Mouse (Mus musculus) lung, postnatal 14 days (tissue): ENCODE results near the gene Zfp646.
"Not testable (repeated sequence)": the region's sequence is repeated elsewhere in the genome, so short reads cannot be mapped to it uniquely, and the experiment has no call there.

Source experiments
- DNase-seq: peaks from one replicate; pipeline ENCODE4 v3.0.0; 2021

Zfp646 gene

DNA sequence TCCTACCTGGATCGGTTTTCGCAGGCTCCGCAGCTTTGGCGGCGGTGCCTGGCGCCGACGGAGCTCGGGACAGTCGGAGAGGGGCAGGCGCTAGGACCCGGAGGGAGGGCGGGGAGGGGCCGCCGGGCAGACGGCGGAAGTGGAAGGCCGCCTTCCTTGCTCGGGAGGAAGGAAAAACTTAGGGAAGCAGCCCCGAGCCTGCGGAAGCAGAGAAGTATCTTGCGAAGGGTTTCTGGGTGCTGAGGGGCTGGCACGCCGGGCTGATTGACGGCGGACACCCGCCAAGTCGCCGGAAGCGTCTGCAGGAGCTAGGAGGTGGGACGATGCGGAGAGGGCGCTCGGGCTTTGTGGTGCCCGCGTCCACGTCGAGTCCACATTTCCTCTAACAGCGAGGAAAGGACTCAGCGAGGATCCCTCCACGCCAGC, at the start of gene Zfp646:
Gene Zfp646 (plus strand): TSS at position 181 of the 426 bp plus-strand sequence.
- DNase-seq, result peak; percentile 75

- DNase-seq, result no peak
Observed at GRCm38 (mm10) chr7:127835550-127835949, 40.5 kb upstream of the Zfp646 start.

DNA sequence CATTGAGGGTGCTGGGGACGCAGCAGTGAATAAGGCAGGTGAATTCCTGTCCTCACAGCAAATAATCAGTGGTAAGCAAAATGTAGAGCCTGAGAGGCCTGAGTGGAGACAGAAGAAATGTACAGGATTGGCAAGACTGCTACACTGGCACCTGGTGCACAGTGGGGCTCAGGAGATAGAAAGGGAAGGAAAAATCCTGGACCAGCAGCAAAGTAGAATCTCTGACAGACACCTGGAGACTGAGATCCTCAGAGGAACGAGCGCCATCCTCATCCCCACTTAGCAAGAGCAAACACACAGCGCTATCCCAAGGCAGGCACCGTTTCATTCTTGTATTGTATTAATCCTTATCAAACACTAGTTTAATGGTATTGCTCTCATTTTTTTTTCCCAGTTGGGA, 38.5 kb upstream of the Zfp646 start:
- DNase-seq, result no peak

- DNase-seq, result not testable (repeated sequence)
Observed at GRCm38 (mm10) chr7:127837878-127838277, 38.1 kb upstream of the Zfp646 start.

DNA sequence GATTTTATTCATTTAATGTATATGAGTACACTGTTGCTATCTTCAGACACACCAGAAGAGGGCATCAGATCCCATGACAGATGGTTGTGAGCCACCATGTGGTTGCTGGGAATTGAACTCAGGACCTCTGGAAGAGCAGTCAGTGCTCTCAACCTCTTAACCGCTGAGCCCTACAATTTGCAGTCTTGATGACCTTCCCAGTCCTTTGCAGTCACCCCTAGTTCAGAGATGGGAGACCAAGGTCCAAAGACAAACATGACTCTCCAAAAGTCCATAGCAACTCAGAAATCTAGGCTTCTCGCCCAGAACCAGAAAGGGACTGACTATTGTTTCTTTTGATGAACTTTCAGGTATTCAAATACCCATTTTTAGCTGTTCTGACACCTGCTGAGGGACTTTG, 36.0 kb upstream of the Zfp646 start:
- not testable (repeated sequence) for DNase-seq

DNA sequence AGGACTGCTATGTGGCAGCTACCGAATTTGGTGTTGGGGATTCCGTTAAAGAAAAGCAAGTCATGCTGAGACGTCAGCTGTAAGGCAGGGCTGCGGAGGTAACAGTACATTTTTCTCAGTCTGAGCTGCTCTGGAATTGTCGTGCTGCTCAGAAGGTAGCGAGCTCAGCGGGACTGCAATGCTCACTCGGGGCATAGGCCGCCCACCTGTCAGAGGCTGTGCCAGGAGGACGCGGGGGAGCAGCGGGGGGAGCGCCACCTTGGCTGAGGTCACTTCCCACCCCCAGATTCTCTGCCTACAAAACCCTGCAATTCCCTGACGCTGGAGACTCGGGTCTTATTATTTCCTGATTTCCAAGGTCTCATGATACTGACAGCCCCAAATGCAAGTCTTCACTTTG, 35.1 kb upstream of the Zfp646 start:
- DNase-seq, result peak; percentile 33

GRCm38 (mm10) chr7:127841340-127842000, 34.6 kb upstream of the Zfp646 start:
- DNase-seq, result peak; percentile 93

DNA sequence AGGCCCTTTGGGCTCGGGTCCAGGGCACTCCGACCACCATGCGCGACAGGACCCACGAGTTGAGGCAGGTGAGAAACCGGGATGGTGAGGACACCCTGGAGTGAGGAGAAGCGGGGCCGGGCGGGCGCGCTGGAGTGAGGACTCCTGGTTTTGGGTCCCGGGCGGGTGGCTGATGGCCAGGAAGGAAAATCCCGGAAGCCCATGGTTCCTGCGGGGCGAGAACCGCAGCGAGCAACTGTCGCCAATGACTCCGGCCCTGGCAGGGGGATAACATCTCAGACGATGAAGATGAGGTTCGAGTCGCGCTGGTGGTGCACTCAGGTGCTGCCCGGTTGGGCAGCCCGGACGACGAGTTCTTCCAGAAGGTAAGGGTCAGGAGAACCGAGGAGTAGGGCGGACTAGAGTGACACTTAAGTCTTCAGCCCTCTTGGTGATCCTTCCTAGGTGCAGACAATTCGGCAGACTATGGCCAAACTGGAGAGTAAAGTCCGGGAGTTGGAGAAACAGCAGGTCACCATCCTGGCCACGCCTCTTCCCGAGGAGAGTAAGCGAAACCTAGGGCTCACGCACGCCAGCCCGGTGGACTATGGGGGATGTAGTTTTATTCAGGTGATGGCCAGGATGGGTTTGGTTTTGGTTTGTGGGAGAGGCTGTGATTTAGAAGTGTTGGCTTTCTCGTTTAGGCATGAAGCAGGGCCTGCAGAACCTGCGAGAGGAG, 33.9 kb upstream of the Zfp646 start:
- peak; percentile 83 for DNase-seq

DNA sequence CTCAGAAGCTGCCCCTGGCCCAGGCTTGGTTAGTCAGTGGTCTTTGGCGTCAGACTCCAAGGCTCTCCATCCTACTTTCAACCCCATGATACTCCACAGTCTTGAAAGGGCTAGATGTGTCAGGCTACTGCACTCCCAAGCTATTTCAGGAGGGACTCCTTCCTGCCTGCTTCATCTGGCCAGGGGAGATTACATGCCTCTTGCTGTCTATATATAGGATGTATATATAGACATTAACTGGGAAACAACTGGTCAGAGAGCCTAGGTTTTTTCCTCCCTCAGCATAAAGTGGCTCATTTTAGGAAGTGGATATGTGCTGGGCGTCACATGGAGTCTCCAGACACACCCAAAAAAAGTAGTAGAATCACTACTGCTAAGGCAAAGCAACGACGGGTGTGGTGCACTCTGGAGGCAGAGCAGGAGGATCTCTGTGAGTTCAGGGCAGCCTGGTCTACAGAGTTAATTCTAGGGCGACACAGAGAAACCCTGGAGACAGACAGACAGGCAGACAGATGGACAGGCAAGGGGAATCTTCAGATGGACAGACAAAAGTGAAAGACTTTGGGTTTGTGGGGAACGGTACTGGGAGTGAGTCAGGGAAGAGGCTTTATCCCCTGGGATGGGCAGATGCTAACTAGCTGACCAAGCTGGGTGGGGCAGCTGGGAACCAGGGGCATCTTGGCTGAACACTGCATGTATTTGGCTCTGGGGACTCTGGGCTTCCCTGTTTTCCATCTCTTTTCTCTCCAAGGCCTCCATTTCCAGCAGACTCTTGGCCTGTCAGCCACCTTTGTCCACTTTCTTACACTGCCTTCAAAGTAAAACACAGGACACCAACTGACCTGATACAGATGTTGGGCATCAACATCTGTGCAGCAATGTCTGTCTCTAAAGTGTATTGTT, 25.8 kb upstream of the Zfp646 start:
- DNase-seq, result no peak

DNA sequence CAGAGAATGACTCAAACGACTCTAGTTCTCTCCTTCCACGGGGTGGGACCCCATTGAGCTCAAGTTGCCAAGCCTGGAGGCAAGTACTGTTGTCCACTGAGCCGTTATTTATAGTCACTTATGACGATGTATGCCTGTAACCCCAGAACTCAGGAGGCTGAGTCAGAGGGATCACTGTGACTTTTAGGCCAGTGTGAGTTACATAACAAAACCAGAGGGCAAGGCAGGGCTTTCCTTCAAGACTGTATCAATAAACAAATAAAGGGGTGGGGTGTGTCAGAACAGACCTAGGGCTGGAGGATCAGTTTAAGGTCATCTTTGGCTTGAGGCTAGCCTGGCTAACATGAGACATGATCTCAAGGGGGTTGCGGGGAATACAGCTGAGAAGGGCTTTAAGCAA, 25.1 kb upstream of the Zfp646 start:
- no peak for DNase-seq

DNA sequence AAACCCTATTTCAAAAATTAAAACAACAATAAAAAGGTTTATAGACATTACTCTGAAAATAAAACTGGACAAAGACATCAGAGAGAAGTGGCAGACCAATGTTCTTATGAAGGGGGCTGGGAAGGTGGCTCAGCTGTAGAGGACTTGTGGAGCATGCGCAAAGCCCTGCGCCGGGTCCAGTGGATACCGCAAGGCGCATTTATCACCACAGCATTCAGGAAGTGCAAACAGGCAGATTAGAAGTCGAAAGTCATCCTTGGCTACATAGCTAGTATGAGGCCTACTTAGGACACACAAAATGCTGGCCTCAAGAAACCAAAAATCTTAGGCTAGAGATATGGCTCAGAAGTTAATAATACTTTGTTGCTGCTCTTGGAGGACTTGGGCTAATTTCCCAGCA, 17.8 kb upstream of the Zfp646 start:
- DNase-seq, result no peak

DNA sequence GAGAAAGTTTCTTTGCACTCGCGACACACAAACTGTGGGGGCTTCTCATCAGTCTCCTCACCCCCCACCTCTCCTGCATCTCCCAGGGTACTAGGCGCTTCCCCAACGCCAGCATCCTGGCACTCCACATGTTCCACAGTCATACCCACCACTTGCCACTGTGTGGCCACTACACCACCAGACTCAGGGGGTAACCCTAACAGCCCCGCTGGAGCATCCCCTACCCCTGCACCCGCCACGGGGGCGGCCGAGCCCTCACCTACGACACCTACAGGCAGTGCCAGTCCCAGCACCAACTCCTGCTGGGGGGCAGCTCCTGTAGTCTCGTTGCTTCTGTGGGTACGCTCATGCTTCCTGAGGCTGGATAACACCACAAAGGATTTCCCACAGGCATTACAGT, 9.6 kb upstream of the Zfp646 start:
- no peak for DNase-seq

DNA sequence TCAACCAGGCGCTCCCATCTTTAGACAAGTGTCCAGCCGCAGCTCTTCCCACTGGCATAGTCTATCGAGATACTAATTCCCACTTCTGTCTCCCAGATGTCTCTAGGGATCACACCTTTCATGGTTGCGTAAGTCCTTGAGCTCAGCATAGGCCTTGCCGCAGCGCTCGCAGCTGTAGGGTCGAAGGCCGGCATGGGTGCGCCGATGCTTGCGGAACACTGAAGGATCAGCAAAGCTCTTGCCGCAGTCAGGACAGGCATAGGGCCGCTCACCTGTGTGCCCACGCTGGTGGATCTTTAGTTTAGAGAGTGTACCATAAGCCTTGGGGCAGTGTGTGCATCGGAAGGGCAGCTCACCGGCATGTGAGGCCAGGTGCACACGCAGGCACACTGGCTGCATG, 8.4 kb upstream of the Zfp646 start:
- no peak for DNase-seq

DNA sequence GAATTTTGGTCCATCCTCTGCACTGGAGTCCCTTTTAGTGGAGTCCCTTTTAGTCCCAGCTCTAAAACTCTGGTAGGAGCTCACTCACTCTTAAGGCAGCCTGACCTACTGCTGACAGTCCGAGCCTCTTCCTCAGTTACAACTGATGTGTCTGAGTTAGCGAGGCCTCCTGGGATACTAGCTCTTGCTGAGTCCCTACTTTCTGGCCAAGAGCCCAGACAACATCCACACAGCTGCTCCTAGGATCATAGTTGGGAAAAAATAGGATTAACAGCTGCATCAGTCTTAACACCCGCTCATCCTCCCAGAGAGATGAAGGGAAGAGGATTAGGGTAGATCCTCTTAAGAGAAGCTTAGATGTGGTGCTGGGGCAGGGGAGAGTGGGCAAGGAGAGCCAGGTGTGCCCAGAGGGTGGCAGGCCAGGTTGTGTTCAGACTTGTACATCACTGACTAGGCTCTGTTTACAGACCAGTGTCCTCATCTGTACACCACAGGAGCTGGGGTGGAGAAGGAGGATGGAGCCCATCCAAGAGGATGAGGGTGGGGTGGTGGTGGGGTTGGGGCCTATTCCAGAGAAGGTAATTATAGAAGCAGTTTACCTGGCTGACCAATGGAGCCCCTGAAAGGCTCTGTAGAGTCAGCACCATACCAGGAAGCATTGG, 6.7 kb upstream of the Zfp646 start:
- DNase-seq, result no peak

DNA sequence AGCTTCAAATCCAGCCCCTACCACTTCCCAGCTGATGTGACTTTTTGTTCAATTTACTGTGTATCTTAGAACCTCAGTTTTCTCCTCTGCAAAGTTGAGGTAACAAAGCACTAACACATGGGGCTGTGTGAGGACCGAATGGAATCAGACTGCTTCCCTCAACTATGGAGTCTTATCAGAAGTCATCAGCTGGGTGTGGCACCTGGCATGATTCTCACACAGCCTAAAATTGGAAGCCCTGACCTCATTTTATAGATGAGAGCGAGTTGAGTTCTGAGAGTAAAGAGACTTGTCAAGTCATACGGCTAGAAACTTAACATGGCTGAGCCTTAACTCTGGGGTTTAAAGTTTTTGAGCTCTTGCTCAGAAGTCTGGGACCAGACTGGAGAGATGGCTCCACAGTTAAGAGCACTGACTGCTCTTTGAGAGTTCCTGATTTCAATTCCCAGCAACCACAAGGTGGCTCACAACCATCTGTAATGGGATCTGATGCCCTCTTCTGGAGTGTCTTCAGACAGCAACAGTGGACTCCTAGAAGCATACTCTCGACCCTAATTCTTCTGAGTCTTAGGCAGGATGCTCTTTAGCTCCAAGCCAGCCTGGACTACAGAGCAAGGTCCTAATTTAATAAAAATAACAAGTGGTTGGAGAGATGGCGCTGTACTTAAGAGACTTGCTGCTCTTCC, 5.7 kb upstream of the Zfp646 start:
- no peak for DNase-seq

GRCm38 (mm10) chr7:127874812-127875626, 1.0 kb upstream of the Zfp646 start:
- DNase-seq, result no peak

DNA sequence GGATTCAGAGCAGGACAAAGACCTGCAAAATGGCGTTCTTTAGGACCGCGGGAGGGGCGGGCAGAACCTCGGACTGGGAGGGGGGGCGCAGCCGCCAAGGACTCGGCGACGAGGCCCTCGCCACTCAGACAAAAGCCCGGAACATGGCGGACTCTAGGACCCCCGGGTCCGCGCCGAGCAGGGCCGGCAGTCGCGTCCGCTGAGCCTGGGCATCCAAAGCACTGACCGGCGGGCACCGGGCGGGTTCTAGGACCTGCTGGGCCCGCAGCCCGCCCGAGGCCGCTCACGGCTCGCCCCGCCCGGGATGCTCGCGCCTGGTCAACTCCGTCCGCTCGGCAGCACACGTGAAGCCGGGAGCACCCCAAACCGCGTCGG, 407 bp upstream of the Zfp646 start:
- DNase-seq, result peak; percentile 90

GRCm38 (mm10) chr7:127876467-127877348, 687 bp downstream of the Zfp646 start, which contains the start of gene Zfp668:
TSS of gene Zfp668 (minus strand) at chr7:127876828.
- peak; percentile 92 for DNase-seq

DNA sequence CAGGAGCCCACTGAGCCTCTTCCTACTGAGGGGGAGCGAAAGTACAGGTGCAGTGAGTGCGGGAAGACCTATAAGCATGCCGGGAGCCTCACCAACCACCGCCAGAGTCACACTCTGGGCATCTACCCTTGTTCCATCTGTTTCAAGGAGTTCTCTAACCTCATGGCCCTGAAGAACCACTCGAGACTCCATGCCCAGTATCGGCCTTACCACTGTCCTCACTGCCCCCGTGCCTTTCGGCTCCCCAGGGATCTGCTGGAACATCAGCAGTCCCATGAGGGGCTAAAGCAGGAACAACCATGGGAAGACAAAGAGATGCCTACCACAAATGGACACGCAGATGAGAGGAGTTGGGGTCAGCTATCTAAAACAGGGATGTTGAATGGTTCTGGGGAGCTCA, 3.3 kb downstream of the Zfp646 start:
- no peak for DNase-seq

GRCm38 (mm10) chr7:127880431-127880830, 4.4 kb downstream of the Zfp646 start:
- no peak for DNase-seq
